Mouse (Mus musculus): Measurements from ENCODE around the gene Ccdc180. TPM values are rescaled to one million over a fixed set of nuclear protein-coding genes. Genes with fewer than 3 reads are reported as not detected.

Ccdc180 gene
- polyA plus RNA-seq, 1 experiment: not detected

- Histone ChIP-seq H3K4me3 (ENCODE audit: low read depth, low read length) (no peak overlapping the region), H3K4me1 (ENCODE audit: control insufficient read depth, insufficient read depth, insufficient read length, low read length) (no peaks in the 10 kb centered on the region), H3K27ac (ENCODE audit: insufficient read depth, low read depth, low read length) (no peak overlapping the region), H3K36me3 (ENCODE audit: control insufficient read depth, insufficient read depth, low read length) (no peaks in the 10 kb centered on the region), H3K27me3 (ENCODE audit: control insufficient read depth, insufficient read depth, low read length) (no peaks in the 10 kb centered on the region)
- WGBS: 15% methylated on average over 13 of the region's 13 CpGs
- TF ChIP-seq POLR2A (IDR thresholded peaks at IDR 0.05; ENCODE audit: low read depth, low read length) (no peak), CTCF (IDR thresholded peaks at IDR 0.05; ENCODE audit: extremely low read depth, insufficient read length, insufficient replicate concordance, low read depth, low read length) (peak; percentile 94)
Measured at GRCm38 (mm10) chr4:45941628-45942044, 51.5 kb downstream of the Ccdc180 start.

GRCm38 (mm10) chr4:45947729-45948128 is 57.6 kb downstream of the Ccdc180 start:
- Histone ChIP-seq H3K4me3 (ENCODE audit: low read depth, low read length) (no peak overlapping the region), H3K36me3 (ENCODE audit: control insufficient read depth, insufficient read depth, low read length) (no peaks in the 10 kb centered on the region), H3K27me3 (ENCODE audit: control insufficient read depth, insufficient read depth, low read length) (no peaks in the 10 kb centered on the region), H3K4me1 (ENCODE audit: control insufficient read depth, insufficient read depth, insufficient read length, low read length) (peaks cover 4% of the 10 kb centered on the region; the same call in 1 of the 2 replicates), H3K27ac (ENCODE audit: insufficient read depth, low read depth, low read length) (no peak overlapping the region)
- 62% methylated on average over 8 of the region's 8 CpGs for WGBS
- no peak for TF ChIP-seq POLR2A (IDR thresholded peaks at IDR 0.05; ENCODE audit: low read depth, low read length)
- TF ChIP-seq CTCF (IDR thresholded peaks at IDR 0.05; ENCODE audit: extremely low read depth, insufficient read length, insufficient replicate concordance, low read depth, low read length): no peak

DNA sequence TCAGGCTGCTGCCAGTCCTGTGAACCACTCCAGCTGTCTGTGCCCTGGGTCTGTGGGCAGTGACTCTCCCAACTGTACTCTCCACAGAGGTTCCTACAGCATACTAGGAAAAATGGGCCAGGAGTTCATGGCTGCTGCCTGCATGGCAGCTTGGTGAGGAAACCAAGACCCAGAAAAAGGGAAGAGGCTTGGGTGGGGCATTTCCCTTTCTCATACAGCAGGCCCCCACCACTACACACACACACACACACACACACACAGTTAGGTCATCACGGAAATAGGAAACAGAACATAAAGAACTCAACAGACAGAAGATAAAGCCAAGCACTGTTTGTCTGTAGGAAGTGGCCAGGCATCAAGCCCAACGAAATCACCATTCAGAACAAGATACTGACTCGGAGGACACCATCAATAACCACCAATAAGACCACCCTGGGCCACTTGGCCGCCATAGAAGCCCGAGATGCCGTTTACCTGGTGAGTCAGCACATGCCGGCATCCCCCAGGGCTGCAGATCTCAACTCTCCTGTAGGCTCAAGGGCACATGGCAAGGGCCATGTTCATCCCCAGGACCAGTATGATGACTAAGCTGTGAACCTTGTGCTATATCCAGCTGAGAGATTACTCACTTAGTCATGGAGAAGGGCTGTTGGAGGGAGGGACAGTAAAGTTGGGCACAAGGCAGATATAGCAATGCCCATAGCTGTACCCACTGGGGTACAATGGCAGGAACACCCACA is 59.2 kb downstream of the Ccdc180 start:
- no peaks in the 10 kb centered on the region for H3K36me3 ChIP-seq (ENCODE audit: control insufficient read depth, insufficient read depth, low read length)
- no peak for TF ChIP-seq CTCF (IDR thresholded peaks at IDR 0.05; ENCODE audit: extremely low read depth, insufficient read length, insufficient replicate concordance, low read depth, low read length)
- TF ChIP-seq POLR2A (IDR thresholded peaks at IDR 0.05; ENCODE audit: low read depth, low read length): no peak
- H3K4me3 ChIP-seq (ENCODE audit: low read depth, low read length): no peak overlapping the region
- WGBS: 80% methylated on average over 7 of the region's 7 CpGs
- H3K27ac ChIP-seq (ENCODE audit: insufficient read depth, low read depth, low read length): no peak overlapping the region
- H3K27me3 ChIP-seq (ENCODE audit: control insufficient read depth, insufficient read depth, low read length): no peaks in the 10 kb centered on the region
- H3K4me1 ChIP-seq (ENCODE audit: control insufficient read depth, insufficient read depth, insufficient read length, low read length): peaks cover 4% of the 10 kb centered on the region; the same call in 1 of the 2 replicates

DNA sequence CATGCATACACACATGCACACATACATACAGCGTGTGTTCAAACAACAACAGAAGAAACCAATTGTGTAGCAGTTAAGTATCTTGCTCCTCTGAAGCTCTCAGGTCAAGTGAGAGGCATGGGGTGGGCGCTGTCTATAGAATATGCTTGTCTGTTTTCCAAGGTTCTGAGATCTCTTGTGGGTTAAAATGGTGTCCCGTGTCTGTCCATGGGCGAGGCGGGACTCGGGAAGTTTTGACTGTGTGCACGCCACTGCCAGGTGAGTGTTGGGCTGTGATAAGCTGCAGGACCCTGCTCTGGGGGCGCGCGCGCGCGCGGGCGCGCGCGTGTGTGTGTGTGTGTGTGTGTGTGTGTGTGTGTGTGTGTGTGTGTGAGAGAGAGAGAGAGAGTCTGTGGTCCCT is 61.7 kb downstream of the Ccdc180 start:
- Histone ChIP-seq H3K4me3 (ENCODE audit: low read depth, low read length) (no peak overlapping the region), H3K4me1 (ENCODE audit: control insufficient read depth, insufficient read depth, insufficient read length, low read length) (peaks cover 4% of the 10 kb centered on the region; the same call in 1 of the 2 replicates), H3K36me3 (ENCODE audit: control insufficient read depth, insufficient read depth, low read length) (no peaks in the 10 kb centered on the region), H3K27ac (ENCODE audit: insufficient read depth, low read depth, low read length) (no peak overlapping the region), H3K27me3 (ENCODE audit: control insufficient read depth, insufficient read depth, low read length) (no peaks in the 10 kb centered on the region)
- no peak for TF ChIP-seq POLR2A (IDR thresholded peaks at IDR 0.05; ENCODE audit: low read depth, low read length)
- no peak for TF ChIP-seq CTCF (IDR thresholded peaks at IDR 0.05; ENCODE audit: extremely low read depth, insufficient read length, insufficient replicate concordance, low read depth, low read length)
- WGBS: 95% methylated on average over 18 of the region's 18 CpGs

- Histone ChIP-seq H3K4me1 (ENCODE audit: control insufficient read depth, insufficient read depth, insufficient read length, low read length) (peaks cover 4% of the 10 kb centered on the region; the same call in 1 of the 2 replicates), H3K36me3 (ENCODE audit: control insufficient read depth, insufficient read depth, low read length) (no peaks in the 10 kb centered on the region), H3K4me3 (ENCODE audit: low read depth, low read length) (no peak overlapping the region), H3K27ac (ENCODE audit: insufficient read depth, low read depth, low read length) (no peak overlapping the region), H3K27me3 (ENCODE audit: control insufficient read depth, insufficient read depth, low read length) (no peaks in the 10 kb centered on the region)
- 88% methylated on average over 23 of the region's 23 CpGs for WGBS
- TF ChIP-seq POLR2A (IDR thresholded peaks at IDR 0.05; ENCODE audit: low read depth, low read length) (no peak), CTCF (IDR thresholded peaks at IDR 0.05; ENCODE audit: extremely low read depth, insufficient read length, insufficient replicate concordance, low read depth, low read length) (no peak)
Measured at GRCm38 (mm10) chr4:45953025-45953919, 63.2 kb downstream of the Ccdc180 start.

DNA sequence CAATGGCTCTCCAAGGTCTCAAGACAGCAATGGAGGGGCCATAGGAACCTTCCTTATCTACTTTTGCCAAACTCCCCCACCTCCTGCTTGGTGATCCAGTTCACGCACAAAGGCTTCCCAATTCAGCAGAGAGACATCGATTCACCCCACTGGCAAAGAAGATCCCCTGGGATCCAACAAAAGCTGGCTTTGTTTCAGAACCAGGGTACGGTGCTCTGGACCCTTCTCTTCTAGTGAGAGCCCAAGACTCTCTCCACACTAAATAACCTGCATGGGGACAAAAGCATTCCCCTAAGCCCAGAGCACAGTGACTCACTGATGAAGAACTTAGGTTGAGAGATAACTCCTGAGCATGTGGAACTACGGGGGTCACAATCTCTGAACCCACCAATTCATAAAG is 65.1 kb downstream of the Ccdc180 start:
- no peak for TF ChIP-seq POLR2A (IDR thresholded peaks at IDR 0.05; ENCODE audit: low read depth, low read length)
- WGBS: 90% methylated on average over 4 of the region's 4 CpGs
- H3K4me3 ChIP-seq (ENCODE audit: low read depth, low read length): no peak overlapping the region

DNA sequence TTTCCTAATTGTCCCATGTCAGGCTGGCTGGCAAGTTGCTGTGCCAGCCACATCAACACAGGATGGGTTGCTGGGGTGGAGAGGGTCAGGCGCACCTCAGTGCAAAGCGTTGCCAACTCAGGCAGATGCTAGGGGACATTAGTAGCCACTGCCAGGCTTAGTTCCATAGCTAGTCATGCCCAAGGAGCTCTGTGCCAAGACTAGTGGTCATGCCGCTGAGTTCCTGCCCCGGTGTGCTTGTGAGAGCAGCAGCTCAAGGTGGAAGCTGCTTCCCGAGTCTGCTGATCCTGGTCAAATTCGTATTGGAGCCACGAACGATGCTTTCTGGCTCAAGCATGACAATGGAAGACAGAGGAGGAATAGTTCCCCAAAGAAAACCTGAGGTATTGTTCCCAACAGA is 66.0 kb downstream of the Ccdc180 start:
- Histone ChIP-seq H3K27ac (ENCODE audit: insufficient read depth, low read depth, low read length) (no peak overlapping the region), H3K27me3 (ENCODE audit: control insufficient read depth, insufficient read depth, low read length) (no peaks in the 10 kb centered on the region), H3K4me1 (ENCODE audit: control insufficient read depth, insufficient read depth, insufficient read length, low read length) (no peaks in the 10 kb centered on the region), H3K36me3 (ENCODE audit: control insufficient read depth, insufficient read depth, low read length) (no peaks in the 10 kb centered on the region), H3K4me3 (ENCODE audit: low read depth, low read length) (no peak overlapping the region)
- TF ChIP-seq CTCF (IDR thresholded peaks at IDR 0.05; ENCODE audit: extremely low read depth, insufficient read length, insufficient replicate concordance, low read depth, low read length) (no peak), POLR2A (IDR thresholded peaks at IDR 0.05; ENCODE audit: low read depth, low read length) (no peak)
- WGBS: 95% methylated on average over 8 of the region's 8 CpGs

More for the DNA sequence above, 65.1 kb downstream of the Ccdc180 start:
- Histone ChIP-seq H3K27me3 (ENCODE audit: control insufficient read depth, insufficient read depth, low read length) (no peaks in the 10 kb centered on the region), H3K4me1 (ENCODE audit: control insufficient read depth, insufficient read depth, insufficient read length, low read length) (no peaks in the 10 kb centered on the region), H3K36me3 (ENCODE audit: control insufficient read depth, insufficient read depth, low read length) (no peaks in the 10 kb centered on the region), H3K27ac (ENCODE audit: insufficient read depth, low read depth, low read length) (no peak overlapping the region)

Measured in small intestine, adult 2 months (tissue).